Mouse (Mus musculus): Measurements from ENCODE around the gene Stat3. TPM values are rescaled to one million over a fixed set of nuclear protein-coding genes. Genes with fewer than 3 reads are reported as not detected.

Stat3 gene
- total RNA-seq, 2 experiments from 2014 or later, result 71.5 to 75.1 TPM

DNA sequence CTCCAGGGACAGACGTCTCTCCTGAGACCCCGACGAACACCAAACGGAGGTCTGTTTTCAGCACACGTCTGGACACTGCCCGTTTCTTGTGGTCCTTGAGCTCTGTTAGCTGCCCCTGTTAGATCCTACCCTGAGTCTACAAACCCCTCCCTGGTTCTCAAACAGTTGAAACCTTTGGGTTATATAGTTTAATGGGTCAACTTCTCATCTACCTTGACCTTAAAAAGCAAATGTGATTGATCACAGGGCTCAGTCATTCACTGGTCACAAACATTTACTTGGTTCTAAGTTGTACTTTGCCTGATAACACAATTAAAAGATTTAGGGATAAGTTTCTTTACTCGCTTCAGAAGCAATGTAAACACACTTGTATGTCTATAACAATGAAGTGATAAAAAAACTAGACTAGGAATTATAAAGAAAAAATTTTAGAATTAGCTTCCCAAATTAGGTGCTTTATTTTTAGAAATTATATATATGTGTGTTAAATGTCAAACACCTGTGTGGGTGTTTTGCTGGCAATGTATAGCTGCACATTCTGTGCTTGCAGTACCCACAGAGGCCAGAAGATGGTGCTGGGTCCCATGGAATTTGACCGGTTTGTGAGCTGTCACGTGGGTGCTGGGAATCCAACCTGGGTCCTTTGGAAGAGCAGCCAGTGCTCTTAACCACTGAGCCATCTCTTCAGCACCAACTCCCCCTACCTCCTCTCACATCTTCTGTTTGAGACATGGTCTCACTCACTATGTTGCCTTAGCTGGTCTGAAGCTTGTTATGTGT lies 102.2 kb downstream of the Stat3 start:
- DNase-seq (ENCODE audit: low spot score in 2 of 2), result no peak

Other genes starting within 250 kb of the Stat3 start
- 1 to 10 TPM; 1.9 to 2.2 TPM for gene Zfp385c, start 247.1 kb downstream of the Stat3 start, total RNA-seq (2021)
- 1 to 10 TPM; 1.0 to 1.1 TPM for gene Dhx58, start 235.3 kb downstream of the Stat3 start, total RNA-seq (2021)
- gene Kat2a, start 227.1 kb downstream of the Stat3 start, total RNA-seq (2021), result 10 to 100 TPM; 20.6 to 21.6 TPM
- gene Hspb9, start 225.7 kb downstream of the Stat3 start, total RNA-seq (2021), result not detected
- 10 to 100 TPM; 76.7 to 79.7 TPM for gene Rab5c, start 201.3 kb downstream of the Stat3 start, total RNA-seq (2021)
- under 1 TPM in 1 of 2 experiments, not detected in 1; 0.10 TPM for gene Kcnh4, start 179.6 kb downstream of the Stat3 start, total RNA-seq (2021)
- gene Hcrt, start 176.6 kb downstream of the Stat3 start, total RNA-seq (2021), result not detected
- 1 to 10 TPM; 9.0 to 9.5 TPM for gene Ghdc, start 168.6 kb downstream of the Stat3 start, total RNA-seq (2021)
- gene Stat5b, start 88.8 kb downstream of the Stat3 start, total RNA-seq (2021), result 10 to 100 TPM; 76.1 to 90.4 TPM
- 10 to 100 TPM; 35.6 to 41.4 TPM for gene Stat5a, start 80.2 kb downstream of the Stat3 start, total RNA-seq (2021)
- gene Cavin1, start 31.3 kb upstream of the Stat3 start, total RNA-seq (2021), result 100 to 1,000 TPM; 385 to 413 TPM
- gene Atp6v0a1, start 69.9 kb upstream of the Stat3 start, total RNA-seq (2021), result 10 to 100 TPM; 70.3 to 73.5 TPM
- gene Naglu, start 130.5 kb upstream of the Stat3 start, total RNA-seq (2021), result 10 to 100 TPM; 11.4 to 12.8 TPM
- gene Hsd17b1, start 138.9 kb upstream of the Stat3 start, total RNA-seq (2021), result under 1 TPM; 0.20 to 0.21 TPM
- 10 to 100 TPM; 15.1 to 17.8 TPM for gene Coasy, start 143.0 kb upstream of the Stat3 start, total RNA-seq (2021)
- gene Mlx, start 147.7 kb upstream of the Stat3 start, total RNA-seq (2021), result 10 to 100 TPM; 13.1 to 13.4 TPM
- gene Psmc3ip, start 155.9 kb upstream of the Stat3 start, total RNA-seq (2021), result 1 to 10 TPM; 4.9 to 6.2 TPM
- 10 to 100 TPM; 41.6 to 42.9 TPM for gene Retreg3, start 180.4 kb upstream of the Stat3 start, total RNA-seq (2021)
- gene Tubg1, start 180.4 kb upstream of the Stat3 start, total RNA-seq (2021), result 10 to 100 TPM; 39.3 to 42.1 TPM
- 1 to 10 TPM; 6.8 TPM for gene Tubg2, start 216.4 kb upstream of the Stat3 start, total RNA-seq (2021)
- 1 to 10 TPM; 3.2 to 4.1 TPM for gene Cntnap1, start 231.0 kb upstream of the Stat3 start, total RNA-seq (2021)
- gene Plekhh3, start 231.8 kb upstream of the Stat3 start, total RNA-seq (2021), result 10 to 100 TPM; 39.5 to 41.4 TPM
- gene Ccr10, start 235.9 kb upstream of the Stat3 start, total RNA-seq (2021), result under 1 TPM; 0.36 to 0.37 TPM

Measured in gastrocnemius, postnatal 4 days (tissue).